Mouse (Mus musculus) MEL-GATA-1-ER (cell line): Measurements from ENCODE around the gene Hs6st1.

Experiments
- DNase-seq: peaks from one replicate; pipeline ENCODE4 v3.0.0-alpha.2; 2012; ENCODE audit warnings: low read depth; ENCODE audit errors: extremely low read depth

Hs6st1 gene

DNA sequence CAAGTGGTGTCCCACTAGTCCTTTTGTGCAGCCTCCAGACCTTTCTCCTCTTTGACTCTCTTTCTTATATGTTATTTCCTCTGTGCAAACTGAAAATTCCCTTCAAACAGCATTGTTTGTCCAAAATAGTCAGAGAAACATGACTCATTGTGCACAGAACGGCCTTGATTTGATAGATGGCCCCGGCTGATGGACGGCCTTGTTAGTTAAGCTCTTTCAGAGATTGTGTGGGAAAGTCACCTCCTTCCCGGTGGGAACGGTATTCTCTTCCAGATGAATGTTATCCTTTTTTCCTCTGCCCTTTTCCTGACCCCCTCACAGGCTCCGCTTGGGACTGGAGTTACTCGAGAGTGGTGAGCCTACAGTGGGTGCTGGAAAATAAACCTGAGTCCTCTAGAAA, 56.9 kb downstream of the Hs6st1 start:
- DNase-seq = no peak

DNA sequence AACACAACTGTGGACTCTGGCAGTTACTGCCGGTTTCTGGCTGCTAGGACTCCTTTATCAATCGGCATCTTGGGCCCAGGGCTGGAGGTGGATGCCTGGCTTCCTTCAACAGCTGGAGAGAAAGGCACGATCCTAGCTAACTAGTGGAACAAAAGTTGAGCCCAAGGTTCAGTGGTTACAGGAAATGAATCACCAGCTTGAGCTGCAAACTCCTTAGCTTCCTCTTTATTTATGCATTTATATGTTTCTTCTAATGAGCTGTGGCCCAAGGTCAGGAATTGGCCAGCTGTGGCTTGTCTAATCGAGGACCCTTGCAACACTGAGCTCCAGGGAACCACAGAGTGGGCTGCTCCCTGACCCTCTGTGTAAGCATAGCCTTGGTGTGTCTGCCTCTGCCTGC, 60.9 kb downstream of the Hs6st1 start:
- peak; percentile 80 for DNase-seq

DNA sequence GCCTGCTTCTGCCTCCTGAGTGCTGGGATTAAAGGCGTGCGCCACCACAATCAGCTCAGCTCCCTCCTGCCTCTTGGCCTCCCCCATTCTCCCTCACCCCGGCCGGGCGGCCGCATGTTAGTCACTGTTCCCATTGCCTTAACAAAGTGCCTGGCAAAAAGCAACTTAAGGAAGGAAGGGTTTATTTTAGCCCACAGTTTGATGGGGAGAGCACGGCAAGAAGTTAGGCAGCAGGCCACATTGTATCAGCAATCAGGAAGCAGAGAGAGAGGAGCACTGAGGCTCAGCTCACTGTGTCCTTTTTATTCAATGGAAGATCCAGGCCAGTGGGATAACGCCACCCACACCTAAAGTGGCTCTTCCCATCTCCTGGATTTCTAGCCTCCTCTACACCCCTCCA, 61.7 kb downstream of the Hs6st1 start:
- no peak for DNase-seq

DNA sequence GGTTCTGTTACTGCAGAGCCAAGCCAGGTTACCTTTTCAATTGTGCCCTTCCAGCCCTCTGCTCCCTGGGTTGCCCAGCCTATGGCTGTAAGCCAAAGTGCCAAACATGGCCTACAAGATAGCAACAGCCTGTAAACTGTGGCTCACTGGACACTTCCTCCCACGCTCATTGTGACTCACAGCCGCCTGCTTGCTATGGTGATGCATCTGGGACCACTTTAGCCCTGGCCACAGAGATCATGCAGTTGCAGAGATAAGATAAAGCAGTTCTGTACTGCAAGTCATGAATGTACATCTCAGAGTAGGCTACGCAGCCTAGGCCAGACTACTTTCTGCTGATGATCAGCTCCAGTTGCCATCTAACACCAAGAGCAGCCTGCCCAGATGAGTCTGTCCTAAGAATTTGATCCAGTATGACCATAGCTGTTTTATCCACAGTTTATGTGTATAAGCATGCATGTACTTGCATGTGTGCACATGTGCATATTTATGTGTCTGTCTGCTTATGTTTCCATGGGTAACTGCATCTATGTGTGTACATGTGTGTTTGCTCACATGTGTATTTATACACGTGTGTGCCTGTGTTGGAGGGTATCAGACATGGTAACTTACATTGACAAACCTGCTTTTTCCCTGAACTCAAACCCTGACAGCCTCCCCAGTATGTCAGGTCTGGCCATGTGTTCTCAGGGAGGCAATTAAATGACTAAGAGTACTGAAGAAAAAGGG, 62.3 kb downstream of the Hs6st1 start:
- DNase-seq = peak; percentile 91

DNA sequence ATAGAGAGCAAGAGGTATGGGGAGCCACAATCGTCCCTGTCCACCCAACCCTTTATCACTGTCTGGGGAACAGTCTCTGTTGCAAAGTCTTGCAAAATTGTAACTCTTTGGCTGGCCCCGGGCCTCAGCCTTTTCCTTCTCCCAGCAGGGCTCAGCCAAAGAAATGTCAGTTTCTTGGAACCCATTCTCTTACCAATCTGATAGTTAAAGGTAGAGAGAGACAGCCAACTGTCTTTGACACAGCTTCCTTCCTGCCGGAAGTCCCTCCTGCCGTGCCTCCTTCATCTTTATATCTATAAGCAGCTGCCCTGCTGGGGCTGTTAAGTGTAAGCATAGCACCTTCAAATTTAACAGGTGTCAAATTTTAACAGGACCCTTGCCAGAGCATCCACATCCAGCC, 63.0 kb downstream of the Hs6st1 start:
- DNase-seq = peak; percentile 33

DNA sequence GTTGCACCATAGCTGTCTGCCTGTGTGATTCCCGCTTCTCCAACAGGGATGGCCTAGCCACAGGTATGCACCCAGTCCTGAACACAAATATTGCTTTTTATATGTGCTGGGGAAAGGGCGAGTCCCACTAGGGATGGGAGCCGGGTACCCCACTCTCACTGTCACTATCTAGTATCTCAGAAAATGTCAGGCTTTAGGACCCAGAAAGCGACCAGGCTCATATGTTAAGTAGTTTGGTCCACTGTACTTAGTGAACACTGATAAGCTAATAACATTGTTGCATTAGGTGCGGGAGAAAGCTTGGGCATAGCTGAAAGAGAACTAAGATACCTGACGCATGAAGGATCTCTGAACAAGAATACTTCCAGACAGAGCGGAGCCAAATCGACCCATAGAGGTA, 63.6 kb downstream of the Hs6st1 start:
- peak; percentile 30 for DNase-seq

DNA sequence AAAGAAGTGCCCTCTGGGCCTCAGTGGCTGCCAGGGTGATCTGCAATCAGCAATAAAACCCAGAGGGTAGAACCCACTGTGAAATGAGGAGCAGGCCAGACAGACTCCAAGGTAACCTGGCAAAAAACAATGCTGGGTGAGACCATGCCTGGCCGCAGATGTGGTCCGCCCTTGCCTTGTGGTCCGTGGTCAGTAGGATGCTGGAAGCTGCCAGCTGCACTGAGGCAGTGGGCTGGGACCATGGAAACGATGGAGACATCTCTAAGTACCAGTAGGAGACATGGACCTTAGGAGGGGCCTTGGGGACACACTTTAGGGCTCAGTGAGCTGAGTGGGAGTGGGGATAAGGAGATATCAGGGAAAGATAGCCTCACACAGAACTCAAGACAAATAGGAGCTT, 64.0 kb downstream of the Hs6st1 start:
- no peak for DNase-seq

DNA sequence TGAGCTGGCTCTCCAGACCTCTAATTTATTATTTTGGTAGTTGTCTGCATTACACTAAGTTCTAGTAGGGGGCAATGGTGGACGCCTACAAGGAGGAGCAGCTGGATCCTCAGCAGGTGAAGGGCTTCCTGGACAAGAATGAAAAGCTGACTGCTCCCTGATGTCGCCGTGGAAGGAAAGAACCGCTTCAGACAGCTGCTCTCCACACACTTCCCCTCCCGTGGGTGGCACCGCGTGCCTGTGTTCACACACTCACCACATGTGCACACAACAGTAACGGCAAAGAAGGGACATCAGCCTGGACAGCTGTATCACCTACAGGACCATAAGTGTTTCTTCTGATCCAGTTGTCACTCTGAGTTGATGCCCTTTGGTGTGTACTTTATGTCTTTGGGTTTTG, 64.8 kb downstream of the Hs6st1 start:
- DNase-seq = no peak

DNA sequence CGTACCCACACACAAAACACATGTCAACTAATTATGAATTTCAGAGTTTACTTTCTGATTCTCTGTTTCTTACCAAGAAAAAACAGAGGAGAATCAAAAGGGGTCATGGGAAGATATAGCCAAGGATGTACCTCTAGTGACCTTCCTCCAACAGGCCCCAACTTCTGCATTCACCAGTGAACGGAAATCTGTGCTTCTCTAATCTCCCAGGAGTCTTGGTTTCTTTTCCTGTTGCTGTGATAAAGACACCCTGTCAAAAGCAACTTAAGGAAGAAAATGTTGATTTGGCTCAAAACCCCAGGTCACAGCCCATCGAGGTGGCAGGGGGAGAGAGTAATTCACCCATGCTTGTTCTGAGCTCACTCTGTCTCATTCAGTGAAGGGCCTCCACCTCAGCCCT, 65.4 kb downstream of the Hs6st1 start:
- DNase-seq = peak; percentile 22

DNA sequence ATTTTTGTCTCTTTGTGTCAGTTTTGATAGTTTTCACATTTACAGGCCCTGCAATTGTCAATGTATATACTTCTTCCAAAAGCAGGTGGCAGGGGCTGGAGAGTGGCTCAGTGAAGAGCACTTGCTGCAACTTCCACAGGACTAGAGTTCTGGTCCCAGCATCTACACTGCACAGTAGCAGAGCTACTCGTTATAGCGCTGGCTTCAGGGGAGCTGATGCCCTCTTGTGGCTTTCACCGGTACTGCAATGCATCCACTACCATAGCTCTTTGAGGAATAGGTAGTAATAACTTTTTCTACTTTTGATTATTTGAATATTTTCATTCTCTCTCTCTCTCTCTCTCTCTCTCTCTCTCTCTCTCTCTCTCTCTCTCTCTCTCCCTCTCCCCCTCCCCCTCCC, 66.4 kb downstream of the Hs6st1 start:
- DNase-seq = peak; percentile 59

DNA sequence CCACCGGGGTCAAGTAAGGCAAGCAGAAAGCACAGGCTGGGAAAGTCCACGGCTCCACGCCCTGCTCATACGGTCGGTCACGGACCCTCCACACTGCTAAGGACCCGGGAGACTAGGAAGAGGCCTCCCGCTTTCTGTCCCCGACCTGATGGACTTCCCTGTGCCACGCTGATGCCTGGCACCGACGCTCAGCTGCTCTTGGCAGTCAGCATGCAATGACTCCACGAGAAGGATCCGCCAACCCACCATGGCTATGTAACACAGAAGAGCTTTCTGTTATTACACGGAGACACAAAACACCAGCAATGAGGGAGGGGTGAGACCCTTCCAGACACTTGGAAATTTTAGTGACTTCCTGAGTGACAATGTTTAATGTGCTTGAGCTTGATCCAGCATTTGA, 72.1 kb downstream of the Hs6st1 start:
- DNase-seq = no peak

DNA sequence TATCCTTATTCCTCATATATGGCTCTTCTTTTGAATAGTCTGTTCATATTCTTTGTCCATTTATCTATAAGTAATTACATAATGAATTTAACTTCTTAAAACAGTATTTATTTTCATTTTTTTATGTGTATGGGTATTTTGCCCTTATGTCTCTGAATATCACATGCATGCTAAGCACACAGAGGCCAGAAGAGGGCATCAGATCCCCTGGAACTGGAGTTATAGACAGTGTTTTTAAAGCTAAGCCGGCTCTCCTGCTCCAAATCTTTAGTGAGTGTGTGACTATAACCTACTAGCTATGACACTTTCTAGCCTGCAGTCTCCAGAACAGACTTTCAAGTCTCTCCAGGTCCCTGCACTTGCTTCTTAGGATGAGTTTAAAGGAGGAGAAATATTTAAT, 76.8 kb downstream of the Hs6st1 start:
- no peak for DNase-seq

DNA sequence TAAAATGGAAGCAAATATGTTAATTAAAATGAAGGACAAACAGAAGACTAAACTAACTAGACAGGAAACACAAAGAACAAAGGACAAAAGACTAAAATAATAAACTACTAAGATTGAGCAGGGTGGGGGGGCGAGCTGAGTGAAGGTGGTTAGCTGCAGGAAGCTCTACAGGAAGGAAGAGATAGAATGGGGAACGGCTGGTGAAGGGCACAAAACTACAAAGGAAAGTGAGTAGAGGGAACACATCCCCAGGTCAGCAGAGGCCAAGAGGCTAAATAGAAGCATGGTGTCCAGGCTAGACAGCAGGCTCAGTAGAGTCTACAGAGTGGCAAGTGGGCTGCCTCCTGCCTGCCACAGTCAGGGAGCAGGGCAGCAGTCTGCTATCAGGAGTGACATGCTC, 80.6 kb downstream of the Hs6st1 start:
- no peak for DNase-seq

DNA sequence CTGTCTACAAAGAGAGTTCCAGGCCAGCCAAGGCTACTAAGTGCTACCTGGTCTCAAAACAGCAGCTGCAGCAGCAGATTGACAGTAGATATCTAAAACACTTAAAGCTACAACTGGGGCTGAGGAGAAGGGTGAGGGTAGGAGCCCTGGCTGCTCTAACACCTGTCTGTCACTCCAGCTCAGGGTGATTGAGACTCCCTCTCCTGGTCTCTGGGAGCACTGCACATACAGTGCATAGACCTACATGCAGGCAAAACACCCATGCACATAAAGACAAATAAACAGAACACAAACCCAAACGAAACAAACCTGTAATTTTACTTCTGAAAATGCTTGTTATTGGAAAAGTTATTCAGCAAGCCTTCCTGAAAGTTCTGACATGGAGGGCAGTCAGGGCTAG, 81.2 kb downstream of the Hs6st1 start:
- DNase-seq = peak; percentile 19
